Mouse (Mus musculus) midbrain, embryonic 11.5 days (tissue): ENCODE measurements around the gene Adgrf5. TPM values are rescaled to one million over a fixed set of nuclear protein-coding genes. Genes with fewer than 3 reads are reported as not detected.

Source experiments
- ATAC-seq: fragments of 200-750 bp; cut with Nextera tagmentation; 2 replicates; pipeline ENCODE4 v1.8.0; 2017; ENCODE audit warnings: moderate TSS enrichment, moderate library complexity; ENCODE audit not compliant: low FRiP score
- DNase-seq: peaks from one replicate; pipeline ENCODE4 v3.0.0; 2015; ENCODE audit warnings: low spot score; ENCODE audit errors: missing footprints
- H3K27ac ChIP-seq: fragments of 300-500 bp; sonication (generic); 2 replicates; pipeline ENCODE4 v1.5.1; 2014; ENCODE audit warnings: low read depth, low read length
- H3K27me3 ChIP-seq: fragments of 300-500 bp; sonication (generic); 2 replicates; pipeline ENCODE4 v1.6.1; 2014; ENCODE audit warnings: mild to moderate bottlenecking, low read length, moderate library complexity, mixed read lengths; ENCODE audit not compliant: control insufficient read depth, insufficient read depth
- H3K36me3 ChIP-seq: fragments of 300-500 bp; sonication (generic); 2 replicates; pipeline ENCODE4 v1.6.1; 2014; ENCODE audit warnings: mild to moderate bottlenecking, low read length, moderate library complexity, mixed read lengths; ENCODE audit not compliant: control insufficient read depth, insufficient read depth
- H3K4me1 ChIP-seq: fragments of 300-500 bp; sonication (generic); 2 replicates; pipeline ENCODE4 v1.6.1; 2014; ENCODE audit warnings: low read length; ENCODE audit not compliant: control insufficient read depth, insufficient read depth
- H3K4me2 ChIP-seq: fragments of 300-500 bp; sonication (generic); 2 replicates; pipeline ENCODE4 v1.6.1; 2014; ENCODE audit warnings: mild to moderate bottlenecking, moderate library complexity
- H3K4me3 ChIP-seq: fragments of 300-500 bp; sonication (generic); 2 replicates; pipeline ENCODE4 v1.5.1; 2014; ENCODE audit warnings: low read depth, low read length
- H3K9ac ChIP-seq: fragments of 300-500 bp; sonication (generic); 2 replicates; pipeline ENCODE4 v1.6.1; 2014; ENCODE audit warnings: low read length
- H3K9me3 ChIP-seq: fragments of 300-500 bp; sonication (generic); 2 replicates; pipeline ENCODE4 v1.6.1; 2016; ENCODE audit warnings: low read length; ENCODE audit not compliant: control insufficient read depth
- WGBS: fragments of 180-500 bp; shearing (Covaris S2); extraction: QIAGEN DNeasy Blood & Tissue Kit; methylation state at CpG from one replicate; pipeline ENCODE4 v1.1.7; 2014; 5-methylcytosine and 5-hydroxymethylcytosine counted together
- polyA plus RNA-seq: library from polyadenylated mRNA; unstranded; fragments of >200 nt; fragmentation: Nextera tagmentation; extraction: Ambion mirVana; gene quantifications from 2 replicates; pipeline ENCODE4 v1.2.1, GENCODE M21; 2014

Gene Adgrf5
- polyA plus RNA-seq, 1 experiment from 2014 or later = 6.8 TPM

DNA sequence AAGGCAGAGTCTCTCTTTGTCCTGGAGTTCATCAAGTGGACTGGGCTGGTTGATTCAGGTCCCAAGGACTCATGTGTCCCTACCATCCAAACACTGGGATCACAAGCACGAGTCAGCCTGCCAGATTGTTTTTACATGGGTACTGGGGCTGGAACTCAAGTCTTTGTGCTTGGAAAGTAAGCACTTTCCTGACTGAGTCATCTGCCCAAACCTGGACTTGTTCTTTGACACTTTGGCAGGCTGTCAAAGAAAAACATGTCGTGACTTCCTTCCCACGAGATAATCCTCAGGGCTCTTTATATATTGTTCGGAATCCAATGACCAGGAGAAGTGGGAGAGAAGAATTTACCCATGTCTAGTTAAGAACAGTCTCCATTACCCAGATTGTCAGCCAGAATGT lies 137.3 kb downstream of the Adgrf5 start:
- WGBS = 88% methylated on average over 4 of the region's 4 CpGs
- no peak overlapping the region for H3K9ac ChIP-seq
- no peaks in the 10 kb centered on the region for H3K27me3 ChIP-seq
- H3K4me2 ChIP-seq = no peak overlapping the region
- H3K4me1 ChIP-seq = no peaks in the 10 kb centered on the region
- DNase-seq = no peak
- H3K36me3 ChIP-seq = no peaks in the 10 kb centered on the region
- H3K4me3 ChIP-seq = no peak overlapping the region
- H3K9me3 ChIP-seq = no peaks in the 10 kb centered on the region
- H3K27ac ChIP-seq = no peak overlapping the region
- no peak for ATAC-seq

DNA sequence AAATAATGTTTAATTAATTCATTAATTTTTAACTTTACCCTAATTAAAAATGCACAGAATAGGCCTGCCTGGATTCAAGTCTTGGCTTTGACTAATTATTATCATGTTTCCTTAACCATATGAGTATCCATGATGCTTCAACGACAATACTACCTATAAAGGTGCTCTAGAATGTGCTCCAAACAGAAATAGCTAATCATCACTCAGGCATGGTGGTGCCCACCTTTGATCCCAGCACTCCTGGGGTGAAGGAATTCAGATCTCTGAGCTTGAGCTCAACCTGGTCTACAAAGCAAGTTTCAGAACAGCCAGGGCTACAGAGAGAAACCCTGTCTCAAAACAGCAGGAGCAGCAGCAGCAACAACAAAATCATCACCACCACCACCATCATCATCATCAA lies 140.3 kb downstream of the Adgrf5 start:
- no peaks in the 10 kb centered on the region for H3K27me3 ChIP-seq
- H3K4me1 ChIP-seq = no peaks in the 10 kb centered on the region
- H3K9ac ChIP-seq = no peak overlapping the region
- no peak overlapping the region for H3K4me2 ChIP-seq
- ATAC-seq = no peak
- peak; percentile 62 for DNase-seq
- H3K9me3 ChIP-seq = no peaks in the 10 kb centered on the region
- no peak overlapping the region for H3K27ac ChIP-seq
- H3K36me3 ChIP-seq = no peaks in the 10 kb centered on the region
- 74% methylated on average over 1 of the region's 1 CpGs for WGBS
- H3K4me3 ChIP-seq = no peak overlapping the region

DNA sequence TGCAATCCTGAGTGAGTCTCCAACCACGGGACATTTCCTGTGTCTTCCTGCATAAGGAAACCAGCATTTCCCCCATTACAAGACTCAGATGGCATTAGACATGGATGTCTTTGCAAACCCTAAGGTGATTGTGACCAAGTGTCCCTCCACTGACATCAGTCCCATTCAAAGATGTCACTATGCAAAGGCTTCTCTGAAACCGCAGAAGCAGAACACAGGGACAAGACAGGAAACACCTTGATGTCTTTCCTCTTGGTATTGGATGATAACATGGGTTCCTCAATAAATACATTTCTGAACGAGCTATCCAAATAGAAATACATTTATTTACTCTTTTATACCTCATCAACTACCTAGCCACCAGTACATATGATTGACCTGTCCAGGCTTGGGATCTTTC lies 141.0 kb downstream of the Adgrf5 start:
- no peak overlapping the region for H3K9ac ChIP-seq
- no peak overlapping the region for H3K27ac ChIP-seq
- no peaks in the 10 kb centered on the region for H3K9me3 ChIP-seq
- H3K27me3 ChIP-seq = no peaks in the 10 kb centered on the region
- WGBS = 84% methylated on average over 3 of the region's 3 CpGs
- ATAC-seq (no peak), DNase-seq (no peak)
- no peak overlapping the region for H3K4me3 ChIP-seq
- no peaks in the 10 kb centered on the region for H3K36me3 ChIP-seq
- no peak overlapping the region for H3K4me2 ChIP-seq
- no peaks in the 10 kb centered on the region for H3K4me1 ChIP-seq

DNA sequence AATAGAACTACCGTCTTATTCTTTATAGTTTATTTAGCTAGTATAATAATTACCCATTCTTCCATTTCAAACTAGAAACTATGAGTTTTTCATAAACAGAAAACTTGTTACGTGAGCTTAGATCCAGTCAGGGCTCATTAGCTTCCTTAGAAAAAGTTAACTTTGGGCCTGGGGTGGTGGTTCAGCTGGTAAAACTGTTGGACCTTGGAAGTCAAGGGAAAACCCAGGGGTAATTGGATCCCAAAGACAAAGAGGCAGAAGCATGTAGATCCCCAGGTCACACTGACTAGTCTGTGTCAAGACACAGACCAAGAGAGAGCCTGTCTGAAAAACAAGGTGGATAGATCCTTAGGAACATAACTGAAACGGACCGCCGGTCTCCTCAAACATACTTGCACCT lies 141.4 kb downstream of the Adgrf5 start:
- H3K4me1 ChIP-seq = no peaks in the 10 kb centered on the region
- no peaks in the 10 kb centered on the region for H3K36me3 ChIP-seq
- no peaks in the 10 kb centered on the region for H3K27me3 ChIP-seq
- DNase-seq (peak; percentile 47), ATAC-seq (no peak)
- no peak overlapping the region for H3K4me2 ChIP-seq
- H3K27ac ChIP-seq = no peak overlapping the region
- H3K9ac ChIP-seq = no peak overlapping the region
- WGBS = 95% methylated on average over 5 of the region's 5 CpGs
- no peaks in the 10 kb centered on the region for H3K9me3 ChIP-seq
- H3K4me3 ChIP-seq = no peak overlapping the region

DNA sequence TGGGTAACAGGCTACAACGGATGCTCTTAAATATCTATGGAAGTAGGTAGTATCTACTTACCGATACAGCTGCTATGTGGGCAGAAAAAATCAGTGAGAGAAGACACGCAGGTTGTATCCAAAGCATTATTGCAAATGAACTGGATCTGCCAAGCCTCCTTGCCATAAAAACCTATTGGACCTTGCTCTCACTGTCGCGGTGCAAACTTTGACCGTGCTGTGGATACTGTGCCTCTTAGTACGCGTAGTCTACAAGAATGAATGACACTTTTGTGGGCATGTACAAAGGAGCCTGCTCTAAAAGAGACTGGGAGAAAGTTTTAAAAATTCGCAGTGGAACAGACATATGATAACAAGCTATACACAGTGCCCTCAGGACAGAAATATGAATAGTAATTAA lies 142.3 kb downstream of the Adgrf5 start, which contains the start of gene Mep1a:
TSS of gene Mep1a (minus strand) at position 221 of the 400 bp plus-strand sequence.
- 92% methylated on average over 9 of the region's 9 CpGs for whole genome bisulfite sequencing
- Histone ChIP-seq H3K9ac (no peak within 1 kb of the TSS), H3K4me2 (no peak within 1 kb of the TSS), H3K27me3 (no peaks in the 10 kb centered on the region), H3K4me1 (no peaks in the 10 kb centered on the region), H3K9me3 (no peaks in the 10 kb centered on the region), H3K36me3 (no peaks in the 10 kb centered on the region), H3K4me3 (no peak within 1 kb of the TSS), H3K27ac (no peak within 1 kb of the TSS)
- DNase-seq = peak; percentile 17
- ATAC-seq = no peak

DNA sequence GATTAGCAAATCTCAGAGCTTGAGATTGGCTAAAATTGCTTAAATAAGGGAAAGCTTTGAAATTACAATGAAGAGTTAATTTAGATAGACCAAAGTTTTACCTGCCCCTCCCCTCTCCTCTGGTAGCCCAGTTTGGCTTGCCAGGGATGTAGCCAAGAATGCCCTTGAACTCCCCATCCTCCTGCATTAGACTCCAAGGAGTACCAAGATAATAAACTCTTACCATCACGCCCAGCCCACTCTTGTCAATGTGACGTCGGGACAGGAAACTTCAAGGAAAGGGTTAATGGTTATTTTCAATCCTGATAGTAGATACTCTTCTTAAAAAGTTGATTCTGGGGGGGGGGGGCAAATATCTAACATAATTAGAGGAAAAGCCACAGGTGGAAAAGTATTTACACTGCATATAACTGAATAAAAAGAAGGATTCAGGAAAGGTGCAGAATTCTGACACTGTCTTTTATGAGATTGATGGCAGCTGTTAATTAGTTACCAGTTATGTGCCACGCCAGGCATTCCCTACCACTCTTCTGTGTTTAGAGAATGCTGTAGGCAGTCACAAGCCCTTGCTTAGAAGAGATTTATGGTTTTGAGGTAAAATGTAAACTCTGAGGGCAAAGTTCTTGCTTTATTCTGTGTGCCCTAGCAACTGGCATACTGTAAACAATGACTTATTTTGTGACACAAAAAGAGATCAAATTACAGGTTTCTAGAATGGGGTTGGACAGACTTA lies 143.8 kb downstream of the Adgrf5 start:
- H3K36me3 ChIP-seq = no peaks in the 10 kb centered on the region
- 87% methylated on average over 4 of the region's 4 CpGs for WGBS
- H3K4me1 ChIP-seq = no peaks in the 10 kb centered on the region
- no peak overlapping the region for H3K4me2 ChIP-seq
- DNase-seq = no peak
- H3K4me3 ChIP-seq = no peak overlapping the region
- no peak for ATAC-seq
- no peak overlapping the region for H3K9ac ChIP-seq
- H3K27me3 ChIP-seq = no peaks in the 10 kb centered on the region
- no peak overlapping the region for H3K27ac ChIP-seq
- H3K9me3 ChIP-seq = no peaks in the 10 kb centered on the region

DNA sequence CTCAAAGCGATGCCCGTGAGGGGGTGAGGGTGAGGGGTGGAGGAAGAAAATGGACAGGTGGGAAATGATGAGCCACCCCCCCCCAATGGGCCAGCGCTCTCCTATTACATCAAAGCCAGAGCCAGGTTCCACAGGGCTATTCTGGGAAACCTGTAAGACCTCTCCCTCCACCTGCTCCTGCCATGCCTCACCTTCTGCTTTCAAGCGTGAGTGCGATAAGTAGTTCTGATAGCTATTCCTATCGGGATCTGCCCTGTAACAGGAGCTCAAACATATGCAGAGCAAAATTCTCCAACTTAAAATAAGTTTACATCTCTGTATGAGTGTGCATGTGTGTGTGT lies 144.3 kb downstream of the Adgrf5 start:
- Histone ChIP-seq H3K9ac (no peak overlapping the region), H3K9me3 (no peaks in the 10 kb centered on the region), H3K27me3 (no peaks in the 10 kb centered on the region), H3K4me3 (no peak overlapping the region), H3K27ac (no peak overlapping the region), H3K4me2 (no peak overlapping the region), H3K36me3 (no peaks in the 10 kb centered on the region), H3K4me1 (no peaks in the 10 kb centered on the region)
- DNase-seq = no peak
- WGBS = 79% methylated on average over 6 of the region's 6 CpGs
- no peak for ATAC-seq

Other genes with a start within 250 kb of the Adgrf5 start
- gene Adgrf1, start 90.1 kb upstream of the Adgrf5 start, polyA plus RNA-seq = not detected in 2 replicates
- 0.14 TPM in 1 of 2 replicates, not detected in the other for gene Mep1a, start 142.4 kb downstream of the Adgrf5 start, polyA plus RNA-seq
- 0.16 and 0.25 TPM in 2 replicates for gene Ankrd66, start 183.2 kb downstream of the Adgrf5 start, polyA plus RNA-seq
- gene Pla2g7, start 207.6 kb downstream of the Adgrf5 start, polyA plus RNA-seq = 3.7 and 4.0 TPM in 2 replicates